Mouse (Mus musculus) CH12.LX (cell line): ENCODE results near the gene Atrnl1. TPM values are rescaled to one million over a fixed set of nuclear protein-coding genes. Genes with fewer than 3 reads are reported as not detected.

Experiments used
- DNase-seq: peaks from one replicate; pipeline ENCODE4 v3.0.0-alpha.2; 2013; ENCODE audit errors: extremely low read depth
- H3K27ac ChIP-seq: 2 replicates; pipeline ENCODE4 v1.5.1; 2012; ENCODE audit warnings: low read depth, mild to moderate bottlenecking, control low read depth, moderate library complexity; ENCODE audit not compliant: insufficient read depth
- H3K27me3 ChIP-seq: replicated peaks from 2 replicates; pipeline ENCODE3; 2012; ENCODE audit warnings: inconsistent platforms
- H3K36me3 ChIP-seq, 2 experiments: replicated peaks in 1 of 2; 2 replicates each; pipeline versions ENCODE3 to v1.6.1; 2012; ENCODE audit warnings: inconsistent platforms in 1 of 2, low read length in 1 of 2, mild to moderate bottlenecking in 1 of 2, mixed read lengths in 1 of 2, moderate library complexity in 1 of 2; ENCODE audit not compliant: control insufficient read depth in 1 of 2, insufficient read depth in 1 of 2
- H3K4me1 ChIP-seq, 2 experiments: 2 replicates each; pipeline ENCODE4 v1.6.1; 2012; ENCODE audit warnings: inconsistent platforms in 1 of 2, moderate library complexity in 1 of 2; ENCODE audit not compliant: insufficient read depth in 2 of 2, control insufficient read depth in 1 of 2
- H3K4me2 ChIP-seq: 2 replicates; pipeline ENCODE4 v1.6.1; 2012; ENCODE audit warnings: low read depth, mild to moderate bottlenecking, control low read depth; ENCODE audit not compliant: poor library complexity, insufficient read depth, severe bottlenecking
- H3K4me3 ChIP-seq, 3 experiments: fragments of 150-350 bp in 1 of 3; sonication (generic) in 1 of 3; replicated peaks in 1 of 3; 2 replicates each; pipeline versions ENCODE3 to v1.5.1; 2011 to 2012; ENCODE audit warnings: low read depth in 2 of 3, low read length in 2 of 3, mild to moderate bottlenecking in 2 of 3, moderate library complexity in 2 of 3, control low read depth in 1 of 3, improper control_type of control experiment in 1 of 3, inconsistent platforms in 1 of 3, mixed read lengths in 1 of 3; ENCODE audit not compliant: poor library complexity in 1 of 3
- H3K79me2 ChIP-seq: replicated peaks from 2 replicates; pipeline ENCODE4 v1.6.1; 2012; ENCODE audit warnings: mild to moderate bottlenecking, moderate library complexity; ENCODE audit not compliant: control insufficient read depth, poor library complexity, insufficient read depth, severe bottlenecking; ENCODE audit errors: extremely low read depth
- H3K9ac ChIP-seq: 2 replicates; pipeline ENCODE4 v1.6.1; 2012; ENCODE audit warnings: low read depth, mild to moderate bottlenecking, control low read depth, moderate library complexity; ENCODE audit not compliant: insufficient read depth
- H3K9me3 ChIP-seq: replicated peaks from 2 replicates; pipeline ENCODE3; 2012; ENCODE audit warnings: low read length, inconsistent platforms, mixed read lengths
- BHLHE40 ChIP-seq: IDR thresholded peaks from 2 replicates; pipeline ENCODE4 v1.6.1; 2011; ENCODE audit warnings: mild to moderate bottlenecking, low read depth, low read length, improper control_type of control experiment
- CHD2 ChIP-seq: IDR thresholded peaks from 2 replicates; pipeline ENCODE4 v1.6.1; 2011; ENCODE audit warnings: low read length, improper control_type of control experiment
- ETS1 ChIP-seq: conservative IDR thresholded peaks from 2 replicates; pipeline ENCODE4 v1.6.1; 2012; ENCODE audit warnings: low read depth, mild to moderate bottlenecking, inconsistent platforms, low read length, improper control_type of control experiment, moderate library complexity
- NELFE ChIP-seq: IDR thresholded peaks from 2 replicates; pipeline ENCODE4 v1.6.1; 2011; ENCODE audit warnings: low read depth, low read length, improper control_type of control experiment
- POLR2AphosphoS2 ChIP-seq: IDR thresholded peaks from 2 replicates; pipeline ENCODE4 v1.6.1; 2011; ENCODE audit warnings: low read depth, low read length, improper control_type of control experiment
- RCOR1 ChIP-seq: conservative IDR thresholded peaks from 2 replicates; pipeline ENCODE4 v1.6.1; 2012; ENCODE audit warnings: low read depth, mild to moderate bottlenecking, inconsistent platforms, low read length, improper control_type of control experiment
- SMC3 ChIP-seq: IDR thresholded peaks from 2 replicates; pipeline ENCODE4 v1.6.1; 2011; ENCODE audit warnings: low read depth, low read length, improper control_type of control experiment
- UBTF ChIP-seq: IDR thresholded peaks from 2 replicates; pipeline ENCODE4 v1.6.1; 2012; ENCODE audit warnings: low read depth, mild to moderate bottlenecking, inconsistent platforms, low read length, improper control_type of control experiment, moderate library complexity
- USF2 ChIP-seq: conservative IDR thresholded peaks from 2 replicates; pipeline ENCODE4 v1.6.1; 2011; ENCODE audit warnings: low read depth, low read length, improper control_type of control experiment
- ZC3H11A ChIP-seq: IDR thresholded peaks from 2 replicates; pipeline ENCODE4 v1.6.1; 2012; ENCODE audit warnings: low read depth, mild to moderate bottlenecking, inconsistent platforms, low read length, improper control_type of control experiment
- dilution Hi-C: fragments of 300-500 bp; cut with MboI; formaldehyde crosslinking; loops from 2 replicates; pipeline ENCODE4 v1.14.3; 2020; ENCODE audit warnings: low sequenced_read_pairs; ENCODE audit not compliant: extremely low pct_unique_long_range_greater_than_20kb, extremely low pct_ligation_motif_present
- in situ Hi-C: fragments of 300-500 bp; cut with MboI; formaldehyde crosslinking; loops from 3 replicates; pipeline ENCODE4 v1.14.3; 2019; ENCODE audit warnings: low sequenced_read_pairs, low pct_ligation_motif_present, low pct_unique_long_range_greater_than_20kb, mixed read lengths
- polyA plus RNA-seq: library from polyadenylated mRNA; unstranded; fragments of >175 nt; gene quantifications from 2 replicates; pipeline ENCODE4 v1.2.1, GENCODE M21; 2012; ENCODE audit warnings: low read depth; ENCODE audit not compliant: insufficient read length
- total RNA-seq, 2 experiments: library from RNA; depleted of rRNA; stranded (reverse); fragments of 300-350 nt in 1 of 2; fragments of >200 nt in 1 of 2; gene quantifications; 2 replicates each; pipeline ENCODE4 v1.2.3; 2012 to 2014

Atrnl1 gene
- total and polyA plus RNA-seq, 3 experiments: 1.9 TPM

DNA sequence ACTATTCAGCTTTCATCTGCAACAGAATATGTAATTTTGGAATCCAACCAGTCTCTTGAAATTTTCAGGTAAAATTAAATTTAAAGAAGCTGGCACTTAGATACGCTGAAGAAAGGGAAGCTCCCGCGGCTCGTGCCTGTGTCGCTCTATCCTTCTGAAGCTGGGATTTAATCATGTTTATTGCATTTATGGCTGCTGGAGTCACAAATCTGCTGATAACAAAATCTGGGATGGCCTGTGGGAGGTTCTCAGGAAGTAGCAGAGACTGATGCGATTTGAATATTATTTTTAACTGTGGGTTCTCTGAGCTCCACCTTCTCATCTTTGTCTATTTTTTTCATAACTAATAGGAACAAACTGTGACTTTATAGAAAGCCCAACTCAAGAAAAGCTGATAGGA is 33.6 kb upstream of the Atrnl1 start:
- H3K27me3 ChIP-seq: no peaks in the 10 kb centered on the region
- TF ChIP-seq USF2 (no peak), ETS1 (no peak)
- TF ChIP-seq, all 38 proteins: peak for 0
- H3K4me1 ChIP-seq: peaks cover 0 to 6% of the 10 kb centered on the region in 2 experiments; a peak in 2 of 4 replicates
- dilution Hi-C loops (no loop called here), in situ Hi-C loops (no loop called here)
- H3K9me3 ChIP-seq: no peaks in the 10 kb centered on the region
- no peak overlapping the region for H3K9ac ChIP-seq
- H3K4me3 ChIP-seq: no peak overlapping the region
- no peaks in the 10 kb centered on the region for H3K36me3 ChIP-seq
- H3K79me2 ChIP-seq: no peaks in the 10 kb centered on the region
- H3K27ac ChIP-seq: no peak overlapping the region
- no peak for DNase-seq
- H3K4me2 ChIP-seq: no peak overlapping the region

DNA sequence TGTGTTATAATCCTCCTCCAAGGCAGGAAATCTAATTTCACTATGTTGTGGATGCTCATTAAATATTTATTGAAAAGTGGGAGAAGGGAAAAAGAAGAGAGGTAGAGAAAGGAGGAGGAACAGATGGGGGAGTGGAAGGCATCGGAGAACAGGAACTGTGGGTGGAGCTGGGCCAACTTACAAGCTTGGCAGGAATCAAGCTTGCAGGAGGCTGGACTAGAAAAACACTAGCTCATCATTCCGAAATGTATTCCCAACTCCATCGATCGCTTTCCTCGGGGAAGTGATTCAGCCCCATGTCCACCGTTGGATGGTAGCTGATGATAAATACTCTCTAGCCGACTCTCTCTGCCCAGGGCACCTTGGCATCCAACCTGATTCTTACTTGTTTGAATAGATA is 29.9 kb upstream of the Atrnl1 start:
- H3K27me3 ChIP-seq: no peaks in the 10 kb centered on the region
- TF ChIP-seq NELFE (no peak), RCOR1 (no peak)
- TF ChIP-seq, all 38 proteins: peak for 0
- no peak overlapping the region for H3K4me3 ChIP-seq
- in situ Hi-C loops: no loop called here
- dilution Hi-C loops: no loop called here
- H3K4me1 ChIP-seq: no peaks in the 10 kb centered on the region; a peak in 1 of 4 replicates
- no peaks in the 10 kb centered on the region for H3K79me2 ChIP-seq
- H3K9ac ChIP-seq: no peak overlapping the region
- no peaks in the 10 kb centered on the region for H3K36me3 ChIP-seq
- H3K27ac ChIP-seq: no peak overlapping the region
- H3K9me3 ChIP-seq: no peaks in the 10 kb centered on the region
- no peak for DNase-seq
- H3K4me2 ChIP-seq: no peak overlapping the region

DNA sequence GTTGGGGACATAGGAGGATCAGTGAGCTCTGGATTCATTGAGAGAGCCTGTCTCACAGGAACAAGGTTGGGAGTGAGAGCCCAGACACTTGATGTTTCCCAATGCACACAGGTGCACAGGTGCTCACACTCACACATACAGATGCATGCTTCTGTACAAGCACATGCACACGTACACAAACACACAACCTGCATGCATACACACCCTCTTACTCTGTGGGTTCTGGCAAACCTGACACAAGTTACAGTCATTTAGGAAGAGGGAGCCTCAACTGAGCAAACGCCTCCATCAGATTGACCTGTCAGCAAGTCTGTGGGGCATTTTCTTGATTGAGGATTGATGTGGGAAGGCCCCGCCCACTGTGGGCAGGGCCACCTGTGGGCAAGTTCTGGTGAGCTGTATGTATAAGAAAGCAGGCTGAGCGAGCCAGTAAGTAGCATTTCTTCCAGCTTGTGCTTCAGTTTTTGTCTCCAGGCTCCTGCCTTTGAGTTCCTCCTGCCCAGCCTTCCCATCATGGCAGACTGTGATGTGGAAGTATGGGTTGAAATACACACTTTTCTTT is 25.5 kb upstream of the Atrnl1 start:
- Histone ChIP-seq H3K9ac (no peak overlapping the region), H3K9me3 (peaks cover 1% of the 10 kb centered on the region), H3K4me3 (no peak overlapping the region), H3K27ac (no peak overlapping the region), H3K4me1 (peaks cover 0 to 5% of the 10 kb centered on the region in 2 experiments; a peak in 3 of 4 replicates), H3K79me2 (no peaks in the 10 kb centered on the region), H3K4me2 (no peak overlapping the region), H3K36me3 (no peaks in the 10 kb centered on the region), H3K27me3 (no peaks in the 10 kb centered on the region)
- no peak for TF ChIP-seq POLR2AphosphoS2
- dilution Hi-C loops (no loop called here), in situ Hi-C loops (no loop called here)
- DNase-seq: no peak

DNA sequence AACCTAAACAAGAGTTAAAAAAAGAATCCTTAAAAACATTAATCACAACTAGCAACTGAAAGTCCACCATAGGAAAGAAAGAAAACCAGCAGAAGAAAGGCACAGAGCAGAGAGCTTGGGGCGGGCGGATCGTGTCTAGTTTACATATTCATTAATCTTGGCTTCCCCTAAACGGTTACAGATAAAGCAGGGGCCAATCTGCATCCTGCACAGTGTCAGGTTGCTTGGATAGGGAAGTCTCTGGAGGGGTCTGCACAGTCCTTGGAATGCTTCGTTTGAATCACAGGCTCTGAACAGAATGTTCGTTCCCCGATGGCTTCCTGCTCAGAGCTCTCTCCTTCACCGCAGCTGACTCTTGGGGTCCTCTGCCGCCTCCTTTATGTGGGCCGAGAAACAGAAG is 24.7 kb upstream of the Atrnl1 start:
- Histone ChIP-seq H3K79me2 (no peaks in the 10 kb centered on the region), H3K9me3 (peaks cover 1% of the 10 kb centered on the region), H3K4me2 (peak overlapping the region; percentile 39), H3K27ac (no peak overlapping the region), H3K9ac (no peak overlapping the region), H3K27me3 (no peaks in the 10 kb centered on the region), H3K4me1 (peaks cover 0 to 14% of the 10 kb centered on the region in 2 experiments; a peak in 3 of 4 replicates), H3K36me3 (no peaks in the 10 kb centered on the region), H3K4me3 (no peak overlapping the region)
- dilution Hi-C loops: no loop called here
- no peak for TF ChIP-seq CHD2
- no peak for TF ChIP-seq USF2
- no peak for TF ChIP-seq BHLHE40
- TF ChIP-seq SMC3: no peak
- no peak for TF ChIP-seq ZC3H11A
- no peak for TF ChIP-seq UBTF
- no peak for DNase-seq
- in situ Hi-C loops: no loop called here
